27 mouse cellular contexts compared by ENCODE assay signal in the genomic region with DNA sequence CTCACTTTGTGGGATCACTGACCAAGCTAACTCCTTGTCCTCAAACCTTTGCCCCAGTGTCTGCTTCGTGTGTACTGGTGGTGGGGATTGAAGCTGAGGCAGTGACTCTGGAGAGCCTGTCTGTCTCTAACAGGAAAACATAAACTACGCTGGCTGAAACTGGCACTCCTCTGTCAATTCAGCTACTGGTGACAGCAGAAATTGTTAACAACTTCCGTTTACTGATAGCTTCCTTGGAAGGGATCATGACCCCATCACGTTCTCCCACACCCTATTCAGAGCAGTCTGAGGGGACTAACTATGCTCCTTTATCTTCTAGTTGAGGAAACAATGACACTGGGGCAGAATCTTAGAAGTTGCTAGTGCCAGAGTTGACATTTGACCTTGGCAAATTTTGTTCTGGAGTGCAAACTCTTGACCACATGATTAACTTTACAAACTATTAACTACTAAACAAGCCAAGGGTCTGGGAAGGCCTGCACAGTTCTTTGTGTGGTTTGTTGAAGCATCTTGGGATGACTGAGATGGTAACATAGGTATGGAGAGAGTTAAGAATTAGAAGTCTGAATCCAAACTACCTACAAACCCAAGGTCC.
DNase-seq lines count a peak whose midpoint lies in the region; ATAC-seq and TF ChIP-seq lines count a peak whose summit lies in the region.
"Had no signal": no experiment of that assay in that cellular context is flagged by ENCODE, and none has a peak within 500 bp of the region (broad histone marks: within the 10 kb centered on the region; RNA-seq: fewer than 3 reads in every experiment).

No protein-coding gene starts in this region.

- no peak overlapping the region for H3K4me3 ChIP-seq in liver, adult 2 months (ENCODE audit: insufficient read depth, low read depth, low read length)
- H3K4me3 ChIP-seq in MEL (ENCODE audit: control insufficient read depth in 1 of 2, insufficient read depth in 1 of 2, low read depth in 2 of 2, low read length in 2 of 2), result peak overlapping the region in 1 of 2 experiments; percentile 5; a peak in 1 of 4 replicates
- no peak overlapping the region for H3K4me3 ChIP-seq in stomach, postnatal 0 days (ENCODE audit: low read depth, low read length)
- H3K4me3 ChIP-seq: embryonic facial prominence, embryonic 12.5 days; hindbrain, embryonic 12.5 days; midbrain, embryonic 15.5 days; neural tube, embryonic 12.5 days had no signal

- 54% methylated on average over 4 of the region's 4 CpGs for WGBS in liver, adult 2 months
- 42% methylated on average over 4 of the region's 4 CpGs for WGBS in stomach, postnatal 0 days

- no peak for ATAC-seq in stomach, postnatal 0 days (ENCODE audit: low FRiP score, low TSS enrichment)
- ATAC-seq: forebrain, embryonic 14.5 days; hindbrain, postnatal 0 days; intestine, postnatal 0 days; lung, postnatal 0 days; midbrain, embryonic 15.5 days had no signal

- no peak for TF ChIP-seq RAD21 in MEL (IDR thresholded peaks at IDR 0.05; ENCODE audit: low read depth, low read length)

- no peak overlapping the region for H3K9ac ChIP-seq in liver, adult 2 months (ENCODE audit: low read depth, low read length)
- peak overlapping the region; percentile 81 for H3K9ac ChIP-seq in MEL (ENCODE audit: control insufficient read depth, low read depth, low read length, poor library complexity, severe bottlenecking)
- no peak overlapping the region for H3K9ac ChIP-seq in stomach, postnatal 0 days (ENCODE audit: low read length)
- H3K9ac ChIP-seq: embryonic facial prominence, embryonic 12.5 days; hindbrain, embryonic 12.5 days; midbrain, embryonic 15.5 days; neural tube, embryonic 12.5 days had no signal

- no peak for TF ChIP-seq POLR2A in liver, adult 2 months (IDR thresholded peaks at IDR 0.05; ENCODE audit: extremely low read depth, insufficient read depth, low read length)
- TF ChIP-seq POLR2A in MEL (IDR thresholded peaks at IDR 0.05; ENCODE audit: control insufficient read depth in 1 of 2, insufficient read depth in 1 of 2, low read depth in 1 of 2, low read length in 2 of 2, poor library complexity in 1 of 2), result peak in 1 of 2 experiments; percentile 58; a peak in 2 of 4 replicates

- TF ChIP-seq EP300 in MEL (IDR thresholded peaks at IDR 0.05; ENCODE audit: low read depth in 1 of 2, low read length in 2 of 2), result no peak
- no peak for TF ChIP-seq EP300 in stomach, postnatal 0 days (optimal IDR thresholded peaks at IDR 0.05)

- no peak overlapping the region for H3K27ac ChIP-seq in liver, adult 2 months (replicated peaks; ENCODE audit: insufficient read depth, low read depth, low read length)
- peak overlapping the region; percentile 99 for H3K27ac ChIP-seq in MEL (ENCODE audit: control insufficient read depth, low read depth, low read length)
- peak overlapping the region; percentile 53; the same call in 1 of the 2 replicates for H3K27ac ChIP-seq in stomach, postnatal 0 days (replicated peaks)
- H3K27ac ChIP-seq: embryonic facial prominence, embryonic 12.5 days; hindbrain, embryonic 12.5 days; hindbrain, postnatal 0 days; kidney, postnatal 0 days; midbrain, embryonic 15.5 days; neural tube, embryonic 12.5 days had no signal

- no peak overlapping the region for H3K4me2 ChIP-seq in stomach, postnatal 0 days (replicated peaks; ENCODE audit: low read depth)
- H3K4me2 ChIP-seq: embryonic facial prominence, embryonic 12.5 days; heart, embryonic 11.5 days; hindbrain, embryonic 12.5 days; liver, embryonic 11.5 days; midbrain, embryonic 15.5 days; neural tube, embryonic 12.5 days had no signal

- TF ChIP-seq CTCF in liver, adult 2 months (IDR thresholded peaks at IDR 0.05; ENCODE audit: low read depth, low read length), result no peak
- TF ChIP-seq CTCF in MEL (IDR thresholded peaks at IDR 0.05 in 2 of 3, conservative IDR thresholded peaks at IDR 0.05 in 1 of 3; ENCODE audit: control insufficient read depth in 1 of 3, insufficient read depth in 1 of 3, low read depth in 2 of 3, low read length in 3 of 3, poor library complexity in 1 of 3, severe bottlenecking in 1 of 3), result no peak
- no peak for TF ChIP-seq CTCF in stomach, postnatal 0 days (IDR thresholded peaks at IDR 0.05; ENCODE audit: low read depth)

- no peaks in the 10 kb centered on the region for H3K9me3 ChIP-seq in MEL (replicated peaks; ENCODE audit: insufficient read depth, low read length)
- no peaks in the 10 kb centered on the region for H3K9me3 ChIP-seq in stomach, postnatal 0 days (ENCODE audit: control insufficient read depth, low read length)
- H3K9me3 ChIP-seq: embryonic facial prominence, embryonic 12.5 days; midbrain, embryonic 15.5 days; neural tube, embryonic 12.5 days had no signal

- H3K4me1 ChIP-seq in liver, adult 2 months (ENCODE audit: control insufficient read depth, insufficient read depth, low read length), result peaks cover 11% of the 10 kb centered on the region
- H3K4me1 ChIP-seq in MEL (ENCODE audit: control insufficient read depth in 1 of 2, insufficient read depth in 2 of 2, low read length in 2 of 2), result peaks cover 55 to 70% of the 10 kb centered on the region in 2 experiments
- no peaks in the 10 kb centered on the region; the same call in 1 of the 2 replicates for H3K4me1 ChIP-seq in stomach, postnatal 0 days (replicated peaks; ENCODE audit: control insufficient read depth, insufficient read depth)
- H3K4me1 ChIP-seq: midbrain, embryonic 15.5 days; neural tube, embryonic 12.5 days had no signal

- no peaks in the 10 kb centered on the region for H3K79me2 ChIP-seq in liver, adult 2 months (ENCODE audit: control insufficient read depth, insufficient read depth, low read length)
- H3K79me2 ChIP-seq in MEL (ENCODE audit: control insufficient read depth, insufficient read depth, low read length, poor library complexity), result no peaks in the 10 kb centered on the region; the same call in 1 of the 2 replicates

- no peaks in the 10 kb centered on the region for H3K27me3 ChIP-seq in liver, adult 2 months (ENCODE audit: control insufficient read depth, insufficient read depth, low read length)
- no peaks in the 10 kb centered on the region for H3K27me3 ChIP-seq in MEL (ENCODE audit: control insufficient read depth in 1 of 2, insufficient read depth in 2 of 2, low read length in 2 of 2)
- H3K27me3 ChIP-seq in stomach, postnatal 0 days (ENCODE audit: control insufficient read depth, insufficient read depth, low read length), result no peaks in the 10 kb centered on the region
- H3K27me3 ChIP-seq: midbrain, embryonic 15.5 days; neural tube, embryonic 12.5 days had no signal

- no peaks in the 10 kb centered on the region for H3K36me3 ChIP-seq in liver, adult 2 months (ENCODE audit: control insufficient read depth, insufficient read depth, low read length)
- peaks cover 0 to 69% of the 10 kb centered on the region in 2 experiments; a peak in 2 of 4 replicates for H3K36me3 ChIP-seq in MEL (ENCODE audit: control insufficient read depth in 1 of 2, insufficient read depth in 2 of 2, low read length in 2 of 2)
- no peaks in the 10 kb centered on the region for H3K36me3 ChIP-seq in stomach, postnatal 0 days (ENCODE audit: control insufficient read depth, insufficient read depth, low read length)
- H3K36me3 ChIP-seq: embryonic facial prominence, embryonic 12.5 days; hindbrain, embryonic 12.5 days; midbrain, embryonic 15.5 days; neural tube, embryonic 12.5 days had no signal

- DNase-seq in heart, adult 11 months, result peak; percentile 80
- DNase-seq in heart, adult 18-20 months, result no peak
- peak; percentile 55 for DNase-seq in liver, adult 2 months (ENCODE audit: extremely low read depth, low read depth, low spot score)
- DNase-seq in liver, result no peak
- DNase-seq in MEL (ENCODE audit: low read depth, low spot score), result peak; percentile 82
- peak; percentile 41 for DNase-seq in stomach, postnatal 0 days (ENCODE audit: low spot score)
- no peak for DNase-seq in cerebellum, postnatal 14 days
- DNase-seq: adrenal gland, postnatal 14 days; cerebellum, adult 11-12 months; cerebellum, adult 9-11 months; gastrocnemius, postnatal 14 days; heart, postnatal 36 days; lung, adult 18-20 months; lung, postnatal 4 days; right cerebral cortex, adult 18-20 months; thymus, postnatal 14 days had no signal

TF ChIP-seq in MEL, 35 proteins besides CTCF, POLR2A, EP300 and RAD21:
- TF ChIP-seq MAFK (IDR thresholded peaks at IDR 0.05; ENCODE audit: borderline replicate concordance, low read depth, low read length) (no peak), BHLHE40 (IDR thresholded peaks at IDR 0.05; ENCODE audit: borderline replicate concordance, low read depth, low read length) (no peak), RCOR1 (IDR thresholded peaks at IDR 0.05; ENCODE audit: low read depth, low read length) (no peak), JUND (IDR thresholded peaks at IDR 0.05; ENCODE audit: low read depth, low read length) (no peak), MYB (IDR thresholded peaks at IDR 0.05; ENCODE audit: low read depth, low read length) (no peak), SMC3 (IDR thresholded peaks at IDR 0.05; ENCODE audit: low read depth, low read length) (no peak), USF1 (IDR thresholded peaks at IDR 0.05; ENCODE audit: low read depth, low read length) (no peak), MYC (IDR thresholded peaks at IDR 0.05; ENCODE audit: low read depth, low read length) (no peak), UBTF (IDR thresholded peaks at IDR 0.05; ENCODE audit: borderline replicate concordance, insufficient read depth, low read depth, low read length) (0 out of 2 replicates have a peak, but pooled peaks have one; percentile 26), ZC3H11A (IDR thresholded peaks at IDR 0.05; ENCODE audit: low read depth, low read length) (no peak), TBP (IDR thresholded peaks at IDR 0.05; ENCODE audit: low read depth, low read length) (peak; percentile 88), CHD2 (IDR thresholded peaks at IDR 0.05; ENCODE audit: low read length) (no peak), GABPA (IDR thresholded peaks at IDR 0.05; ENCODE audit: low read depth, low read length) (no peak), GATA1 (IDR thresholded peaks at IDR 0.05; ENCODE audit: low read depth, low read length) (peak; percentile 71; the same call in 1 of the 2 replicates), ZMIZ1 (IDR thresholded peaks at IDR 0.05; ENCODE audit: low read depth, low read length) (no peak), MAX (IDR thresholded peaks at IDR 0.05; ENCODE audit: low read length) (no peak), E2F4 (IDR thresholded peaks at IDR 0.05; ENCODE audit: borderline replicate concordance, low read depth, low read length) (no peak), POLR2AphosphoS5 (IDR thresholded peaks at IDR 0.05; ENCODE audit: borderline replicate concordance, low read depth, low read length) (peak; percentile 21; the same call in 1 of the 2 replicates), ELF1 (IDR thresholded peaks at IDR 0.05; ENCODE audit: low read depth, low read length) (no peak)

Comparison
In these comparisons a context has a peak if more than half of its experiments do, and no peak if none do; other contexts are left out.
1. DNase-seq: peak in heart, adult 11 months (single experiment), liver, adult 2 months (single experiment), MEL (single experiment) and stomach, postnatal 0 days (single experiment); none in heart, adult 18-20 months (0 of 2), liver (single experiment) and cerebellum, postnatal 14 days (0 of 2).